Mouse (Mus musculus) left cerebral cortex, postnatal 14 days (tissue): Measurements from ENCODE around the gene Sat2. TPM values are rescaled to one million over a fixed set of nuclear protein-coding genes. Genes with fewer than 3 reads are reported as not detected.
"Not testable (repeated sequence)": the region's sequence is repeated elsewhere in the genome, so short reads cannot be mapped to it uniquely, and the experiment has no call there.

Experiments used
- DNase-seq, 2 experiments: peaks; one replicate each; pipeline ENCODE4 v3.0.0; 2021 to 2022; ENCODE audit warnings: low spot score in 2 of 2, mixed read lengths in 1 of 2
- intact Hi-C: fragments of 180-260 bp; cut with DNase I; formaldehyde crosslinking; loops from one replicate; pipeline ENCODE4 v1.15.1; 2025
- total RNA-seq, 2 experiments: library from RNA; stranded (reverse); gene quantifications; 2 replicates each; pipeline ENCODE4 v1.2.3; 2021

The Sat2 gene
- total RNA-seq, 2 experiments from 2014 or later = 9.9 to 10.2 TPM

GRCm38 (mm10) chr11:69622406-69622805 is 582 bp downstream of the Sat2 start:
- no peak for DNase-seq
- intact Hi-C loops = no loop called here

- no peak for DNase-seq
- intact Hi-C loops = no loop called here
Observed at GRCm38 (mm10) chr11:69623006-69623405, 1.2 kb downstream of the Sat2 start.

- DNase-seq, intact Hi-C loops: not testable (repeated sequence)
Observed at GRCm38 (mm10) chr11:69624339-69624738, 2.5 kb downstream of the Sat2 start.

- DNase-seq = peak; percentile 63 to 77
- intact Hi-C loops = no loop called here
Observed at GRCm38 (mm10) chr11:69628286-69628685, 6.5 kb downstream of the Sat2 start.

- DNase-seq = no peak
- intact Hi-C loops = no loop called here
Observed at GRCm38 (mm10) chr11:69629802-69630201, 8.0 kb downstream of the Sat2 start.

GRCm38 (mm10) chr11:69632284-69633089 is 10.7 kb downstream of the Sat2 start, which contains the start of gene Fxr2:
Gene Fxr2, plus strand, starts transcription at chr11:69632990.
- peak; percentile 100 for DNase-seq
- intact Hi-C loops = no loop called here

- DNase-seq = no peak
- intact Hi-C loops = no loop called here
Observed at GRCm38 (mm10) chr11:69633128-69633866, 11.5 kb downstream of the Sat2 start.

- no peak for DNase-seq
- intact Hi-C loops = no loop called here
Observed at GRCm38 (mm10) chr11:69635471-69635870, 13.6 kb downstream of the Sat2 start.

- intact Hi-C loops = no loop called here
- DNase-seq = no peak
Observed at GRCm38 (mm10) chr11:69645860-69646259, 24.0 kb downstream of the Sat2 start.

- no peak for DNase-seq
- intact Hi-C loops = no loop called here
Observed at GRCm38 (mm10) chr11:69653399-69653798, 31.6 kb downstream of the Sat2 start.

- intact Hi-C loops = loop anchor here (5.0 kb wide), 1 partner anchor 103 kb away; the partner anchor contains the start of gene Polr2a
- no peak for DNase-seq
Observed at GRCm38 (mm10) chr11:69654760-69655159, 32.9 kb downstream of the Sat2 start.

- intact Hi-C loops = loop anchor here (5.0 kb wide), 1 partner anchor 102 kb away; the partner anchor contains the start of gene Polr2a
- peak; percentile 79 to 80 for DNase-seq
Observed at GRCm38 (mm10) chr11:69655264-69656064, 33.6 kb downstream of the Sat2 start, which contains the start of gene Sox15. Gene Sox15, plus strand, starts transcription at chr11:69655314.

- intact Hi-C loops = loop anchor here (5.0 kb wide), 1 partner anchor 101 kb away; the partner anchor contains the start of gene Polr2a
- no peak for DNase-seq
Observed at GRCm38 (mm10) chr11:69656065-69656455, 34.2 kb downstream of the Sat2 start.

- peak; percentile 60 to 69 for DNase-seq
- intact Hi-C loops = loop anchor here (5.0 kb wide), 1 partner anchor 100 kb away; the partner anchor contains the start of gene Polr2a
Observed at GRCm38 (mm10) chr11:69656617-69657461, 35.0 kb downstream of the Sat2 start.

GRCm38 (mm10) chr11:69657462-69657881 is 35.6 kb downstream of the Sat2 start:
- DNase-seq = no peak
- intact Hi-C loops = loop anchor here (5.0 kb wide), 1 partner anchor 100 kb away; the partner anchor contains the start of gene Polr2a

GRCm38 (mm10) chr11:69661221-69661881 is 39.5 kb downstream of the Sat2 start:
- no peak for DNase-seq
- intact Hi-C loops = no loop called here

- DNase-seq = peak; percentile 94 to 97
- intact Hi-C loops = no loop called here
Observed at GRCm38 (mm10) chr11:69662213-69662966, 40.6 kb downstream of the Sat2 start, which contains the start of gene Mpdu1. Gene Mpdu1, minus strand, starts transcription at chr11:69662642.
